Mouse (Mus musculus): ENCODE results near the gene Sdr9c7. TPM values are rescaled to one million over a fixed set of nuclear protein-coding genes. Genes with fewer than 3 reads are reported as not detected.

Gene Sdr9c7
- polyA plus RNA-seq, 1 experiment from 2014 or later: not detected

Other genes with a start within 250 kb of the Sdr9c7 start
- 9.3 and 10.6 TPM in 2 replicates for gene Nemp1, start 231.6 kb upstream of the Sdr9c7 start, polyA plus RNA-seq (2014; fragmentation: Nextera tagmentation; extraction: Ambion mirVana)
- 6.2 and 7.8 TPM in 2 replicates for gene Nab2, start 229.9 kb upstream of the Sdr9c7 start, polyA plus RNA-seq (2014; fragmentation: Nextera tagmentation; extraction: Ambion mirVana)
- gene Myo1a, start 193.3 kb upstream of the Sdr9c7 start, polyA plus RNA-seq (2014; fragmentation: Nextera tagmentation; extraction: Ambion mirVana): 0.56 and 0.76 TPM in 2 replicates
- gene Tac2, start 174.0 kb upstream of the Sdr9c7 start, polyA plus RNA-seq (2014; fragmentation: Nextera tagmentation; extraction: Ambion mirVana): 0.49 and 0.57 TPM in 2 replicates
- gene Zbtb39, start 159.0 kb upstream of the Sdr9c7 start, polyA plus RNA-seq (2014; fragmentation: Nextera tagmentation; extraction: Ambion mirVana): 7.0 and 8.0 TPM in 2 replicates
- gene Gpr182, start 146.8 kb upstream of the Sdr9c7 start, polyA plus RNA-seq (2014; fragmentation: Nextera tagmentation; extraction: Ambion mirVana): 0.29 and 0.38 TPM in 2 replicates
- not detected in 2 replicates for gene Rdh1, start 138.8 kb upstream of the Sdr9c7 start, polyA plus RNA-seq (2014; fragmentation: Nextera tagmentation; extraction: Ambion mirVana)
- gene Rdh16f1, start 138.7 kb upstream of the Sdr9c7 start, polyA plus RNA-seq (2014; fragmentation: Nextera tagmentation; extraction: Ambion mirVana): 0.13 TPM in 1 of 2 replicates, not detected in the other
- not detected in 2 replicates for gene Rdh9, start 122.1 kb upstream of the Sdr9c7 start, polyA plus RNA-seq (2014; fragmentation: Nextera tagmentation; extraction: Ambion mirVana)
- gene Rdh16, start 97.4 kb upstream of the Sdr9c7 start, polyA plus RNA-seq (2014; fragmentation: Nextera tagmentation; extraction: Ambion mirVana): not detected in 2 replicates
- not detected in 2 replicates for gene Rdh19, start 48.6 kb upstream of the Sdr9c7 start, polyA plus RNA-seq (2014; fragmentation: Nextera tagmentation; extraction: Ambion mirVana)
- not detected in 2 replicates for gene Rdh16f2, start 32.0 kb upstream of the Sdr9c7 start, polyA plus RNA-seq (2014; fragmentation: Nextera tagmentation; extraction: Ambion mirVana)
- not detected in 2 replicates for gene Rdh7, start 9.7 kb upstream of the Sdr9c7 start, polyA plus RNA-seq (2014; fragmentation: Nextera tagmentation; extraction: Ambion mirVana)
- gene Hsd17b6, start 109.1 kb downstream of the Sdr9c7 start, polyA plus RNA-seq (2014; fragmentation: Nextera tagmentation; extraction: Ambion mirVana): not detected in 2 replicates
- gene Prim1, start 116.7 kb downstream of the Sdr9c7 start, polyA plus RNA-seq (2014; fragmentation: Nextera tagmentation; extraction: Ambion mirVana): 85.0 and 91.4 TPM in 2 replicates
- gene Naca, start 137.1 kb downstream of the Sdr9c7 start, polyA plus RNA-seq (2014; fragmentation: Nextera tagmentation; extraction: Ambion mirVana): 854 and 893 TPM in 2 replicates
- gene Ptges3, start 160.4 kb downstream of the Sdr9c7 start, polyA plus RNA-seq (2014; fragmentation: Nextera tagmentation; extraction: Ambion mirVana): 584 and 611 TPM in 2 replicates
- 2,381 and 2,418 TPM in 2 replicates for gene Atp5b, start 184.8 kb downstream of the Sdr9c7 start, polyA plus RNA-seq (2014; fragmentation: Nextera tagmentation; extraction: Ambion mirVana)
- 20.3 and 23.5 TPM in 2 replicates for gene Baz2a, start 193.1 kb downstream of the Sdr9c7 start, polyA plus RNA-seq (2014; fragmentation: Nextera tagmentation; extraction: Ambion mirVana)